Mouse (Mus musculus) heart, embryonic 12.5 days (tissue): ENCODE results near the gene Cpa1. TPM values are rescaled to one million over a fixed set of nuclear protein-coding genes. Genes with fewer than 3 reads are reported as not detected.

Source experiments
- ATAC-seq: fragments of 200-750 bp; cut with Nextera tagmentation; 2 replicates; pipeline ENCODE4 v1.8.0; 2017; ENCODE audit warnings: moderate TSS enrichment, moderate library complexity; ENCODE audit not compliant: insufficient number of reproducible peaks, low FRiP score
- H3K27ac ChIP-seq: fragments of 300-500 bp; sonication (generic); 2 replicates; pipeline ENCODE4 v1.5.1; 2016; ENCODE audit warnings: mild to moderate bottlenecking, moderate library complexity; ENCODE audit not compliant: poor library complexity, severe bottlenecking
- H3K27me3 ChIP-seq: fragments of 300-500 bp; sonication (generic); replicated peaks from 2 replicates; pipeline ENCODE4 v1.6.1; 2016; ENCODE audit warnings: mild to moderate bottlenecking, moderate library complexity
- H3K36me3 ChIP-seq: fragments of 300-500 bp; sonication (generic); 2 replicates; pipeline ENCODE4 v1.6.1; 2016; ENCODE audit warnings: mild to moderate bottlenecking, moderate library complexity
- H3K4me1 ChIP-seq: fragments of 300-500 bp; sonication (generic); replicated peaks from 2 replicates; pipeline ENCODE4 v1.6.1; 2016; ENCODE audit warnings: mild to moderate bottlenecking
- H3K4me2 ChIP-seq: fragments of 300-500 bp; sonication (generic); 2 replicates; pipeline ENCODE4 v1.6.1; 2016; ENCODE audit warnings: mild to moderate bottlenecking, moderate library complexity
- H3K4me3 ChIP-seq: fragments of 300-500 bp; sonication (generic); 2 replicates; pipeline ENCODE4 v1.5.1; 2016; ENCODE audit warnings: mild to moderate bottlenecking
- H3K9ac ChIP-seq: fragments of 300-500 bp; sonication (generic); 2 replicates; pipeline ENCODE4 v1.6.1; 2016; ENCODE audit warnings: mild to moderate bottlenecking, moderate library complexity
- H3K9me3 ChIP-seq: fragments of 300-500 bp; sonication (generic); replicated peaks from 2 replicates; pipeline ENCODE4 v1.6.1; 2016; ENCODE audit warnings: mild to moderate bottlenecking, moderate library complexity
- WGBS: fragments of 180-500 bp; shearing (Covaris S2); methylation state at CpG from one replicate; pipeline ENCODE4 v1.1.7; 2016; 5-methylcytosine and 5-hydroxymethylcytosine counted together
- polyA plus RNA-seq: library from polyadenylated mRNA; unstranded; fragments of >200 nt; fragmentation: Nextera tagmentation; extraction: Ambion mirVana; gene quantifications from 2 replicates; pipeline ENCODE4 v1.2.1, GENCODE M21; 2016

Cpa1 gene
- polyA plus RNA-seq, 1 experiment from 2014 or later: 1.8 TPM

- WGBS: 17% methylated on average over 14 of the region's 14 CpGs
- H3K27ac ChIP-seq: peak overlapping the region; percentile 79
- peak overlapping the region; percentile 67 for H3K9ac ChIP-seq
- H3K4me1 ChIP-seq: peaks cover 44% of the 10 kb centered on the region
- peak overlapping the region; percentile 13; the same call in 1 of the 2 replicates for H3K4me3 ChIP-seq
- H3K4me2 ChIP-seq: peak overlapping the region; percentile 52
- peaks cover 3% of the 10 kb centered on the region; the same call in 1 of the 2 replicates for H3K36me3 ChIP-seq
- 0 out of 2 replicates have a peak, but pooled peaks cover 4% of the 10 kb centered on the region for H3K27me3 ChIP-seq
- H3K9me3 ChIP-seq: no peaks in the 10 kb centered on the region
- 0 out of 2 replicates have a peak, but pooled peaks have one; percentile 52 for ATAC-seq
These were observed 34.9 kb downstream of the Cpa1 start for GRCm38 (mm10) chr6:30673764-30674561.

DNA sequence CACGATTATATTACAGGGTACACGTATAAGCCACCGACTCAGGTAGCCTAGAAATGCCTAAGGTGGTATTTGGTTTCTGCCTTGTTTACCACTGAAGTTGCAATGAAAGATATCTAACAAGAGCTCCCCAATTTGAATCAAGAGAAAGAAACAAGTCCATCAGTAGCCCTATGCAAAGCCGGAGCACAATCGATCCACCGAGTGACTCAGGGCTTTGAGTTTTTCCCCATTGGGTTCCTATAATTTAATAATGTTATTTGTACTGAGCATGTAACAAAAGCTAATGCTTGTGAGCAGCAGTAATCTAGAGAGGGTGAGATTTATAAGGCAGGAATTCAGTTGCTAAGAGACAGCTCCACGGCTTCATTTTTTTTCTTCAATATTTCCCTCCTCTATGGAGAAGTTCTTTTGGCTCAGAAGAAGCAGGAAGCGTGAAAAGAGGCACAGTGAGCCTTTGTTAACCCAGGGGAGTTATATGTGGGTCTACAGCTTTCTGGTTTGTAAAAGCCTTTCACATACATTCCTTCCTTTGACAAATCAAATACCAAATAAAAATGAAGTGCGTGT is 35.8 kb downstream of the Cpa1 start:
- Histone ChIP-seq H3K27ac (peak overlapping the region; percentile 79), H3K4me3 (no peak overlapping the region), H3K36me3 (peaks cover 3% of the 10 kb centered on the region; the same call in 1 of the 2 replicates), H3K9me3 (no peaks in the 10 kb centered on the region), H3K4me1 (peaks cover 50% of the 10 kb centered on the region), H3K9ac (peak overlapping the region; percentile 60; the same call in 1 of the 2 replicates), H3K4me2 (no peak overlapping the region), H3K27me3 (0 out of 2 replicates have a peak, but pooled peaks cover 4% of the 10 kb centered on the region)
- ATAC-seq: peak; percentile 13; the same call in 1 of the 2 replicates
- 66% methylated on average over 9 of the region's 9 CpGs for WGBS

GRCm38 (mm10) chr6:30675281-30675771 is 36.3 kb downstream of the Cpa1 start:
- WGBS: 31% methylated on average over 11 of the region's 11 CpGs
- Histone ChIP-seq H3K36me3 (peaks cover 3% of the 10 kb centered on the region; the same call in 1 of the 2 replicates), H3K9ac (peak overlapping the region; percentile 60), H3K9me3 (no peaks in the 10 kb centered on the region), H3K27me3 (0 out of 2 replicates have a peak, but pooled peaks cover 4% of the 10 kb centered on the region), H3K27ac (peak overlapping the region; percentile 79), H3K4me1 (peaks cover 51% of the 10 kb centered on the region), H3K4me2 (peak overlapping the region; percentile 40), H3K4me3 (no peak overlapping the region)
- ATAC-seq: peak; percentile 61; the same call in 1 of the 2 replicates

- no peaks in the 10 kb centered on the region for H3K36me3 ChIP-seq
- H3K4me2 ChIP-seq: no peak overlapping the region
- no peak overlapping the region for H3K9ac ChIP-seq
- ATAC-seq: no peak
- peaks cover 48% of the 10 kb centered on the region for H3K4me1 ChIP-seq
- no peaks in the 10 kb centered on the region for H3K27me3 ChIP-seq
- WGBS: 82% methylated on average over 6 of the region's 6 CpGs
- H3K9me3 ChIP-seq: no peaks in the 10 kb centered on the region
- H3K4me3 ChIP-seq: no peak overlapping the region
- no peak overlapping the region for H3K27ac ChIP-seq
These were observed 37.5 kb downstream of the Cpa1 start for GRCm38 (mm10) chr6:30676506-30676905.

DNA sequence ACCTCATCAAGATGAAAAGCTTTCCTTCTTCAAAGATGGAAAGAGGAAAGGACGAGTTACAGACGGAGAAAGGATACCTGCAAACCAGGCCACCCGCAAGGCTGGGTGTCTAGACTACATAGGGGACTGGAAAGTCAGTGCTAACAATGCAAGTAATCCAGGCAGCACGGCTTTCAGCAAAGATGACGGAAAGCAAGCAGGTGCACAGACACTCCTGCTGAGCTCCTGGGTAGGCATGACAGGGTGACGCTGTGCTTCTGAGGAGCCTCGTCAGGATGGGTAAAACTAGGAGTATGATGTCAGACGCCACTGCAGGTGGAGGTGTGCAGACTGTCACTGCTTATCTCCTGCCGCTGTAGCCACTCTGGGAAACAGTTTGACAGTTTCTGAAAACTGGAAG is 38.6 kb downstream of the Cpa1 start:
- Histone ChIP-seq H3K27ac (peak overlapping the region; percentile 40; the same call in 1 of the 2 replicates), H3K36me3 (no peaks in the 10 kb centered on the region), H3K4me3 (no peak overlapping the region), H3K9me3 (no peaks in the 10 kb centered on the region), H3K4me1 (peaks cover 50% of the 10 kb centered on the region), H3K9ac (no peak overlapping the region), H3K27me3 (no peaks in the 10 kb centered on the region), H3K4me2 (no peak overlapping the region)
- 60% methylated on average over 9 of the region's 9 CpGs for WGBS
- no peak for ATAC-seq

DNA sequence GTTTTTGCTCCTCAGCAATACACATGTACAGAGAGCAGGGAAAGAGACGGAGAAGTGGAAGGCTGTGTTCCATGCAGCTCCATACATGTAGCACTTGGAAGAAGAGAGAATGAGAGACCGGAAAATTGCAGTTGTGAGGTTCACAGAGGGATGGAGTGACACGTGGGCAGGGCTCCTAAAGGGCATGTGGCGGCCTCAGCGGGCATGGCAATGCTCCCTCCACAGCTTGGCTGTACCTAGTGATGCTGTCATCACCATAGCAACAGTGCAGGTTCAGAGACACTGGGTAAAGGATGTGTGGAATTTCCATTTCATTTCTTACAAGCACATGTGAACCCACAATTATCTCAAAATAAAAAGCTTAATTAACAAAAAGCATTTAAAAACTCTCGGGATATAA is 39.5 kb downstream of the Cpa1 start:
- WGBS: 69% methylated on average over 6 of the region's 6 CpGs
- no peaks in the 10 kb centered on the region for H3K9me3 ChIP-seq
- 0 out of 2 replicates have a peak overlapping the region, but pooled peaks have one; percentile 0 for H3K9ac ChIP-seq
- no peaks in the 10 kb centered on the region for H3K36me3 ChIP-seq
- peaks cover 50% of the 10 kb centered on the region for H3K4me1 ChIP-seq
- H3K4me2 ChIP-seq: no peak overlapping the region
- H3K27ac ChIP-seq: no peak overlapping the region; the same call in 1 of the 2 replicates
- no peak overlapping the region for H3K4me3 ChIP-seq
- no peak for ATAC-seq
- H3K27me3 ChIP-seq: no peaks in the 10 kb centered on the region

DNA sequence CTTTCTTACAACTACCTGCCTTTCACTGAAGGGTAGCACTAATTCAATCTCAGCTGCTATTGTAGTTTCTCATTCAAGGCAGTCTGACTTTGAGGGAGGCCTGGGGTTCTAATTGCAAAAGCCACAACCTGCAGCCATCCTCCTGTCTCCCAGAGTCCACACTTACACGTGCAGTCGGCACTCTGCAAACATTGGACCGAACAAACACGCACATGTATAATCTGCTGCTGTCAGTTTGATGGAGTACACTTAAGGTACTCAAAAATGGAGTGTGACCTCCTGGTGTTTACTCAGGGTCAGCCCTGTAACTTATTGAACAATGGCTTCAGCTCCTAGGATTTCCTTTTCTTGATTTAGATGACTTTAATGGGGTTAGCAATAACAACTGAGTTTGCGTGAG is 40.5 kb downstream of the Cpa1 start:
- no peak for ATAC-seq
- H3K27me3 ChIP-seq: no peaks in the 10 kb centered on the region
- WGBS: 42% methylated on average over 5 of the region's 5 CpGs
- H3K4me3 ChIP-seq: no peak overlapping the region
- no peak overlapping the region for H3K4me2 ChIP-seq
- H3K9ac ChIP-seq: no peak overlapping the region
- H3K4me1 ChIP-seq: peaks cover 40% of the 10 kb centered on the region
- H3K36me3 ChIP-seq: no peaks in the 10 kb centered on the region
- H3K27ac ChIP-seq: no peak overlapping the region
- no peaks in the 10 kb centered on the region for H3K9me3 ChIP-seq

DNA sequence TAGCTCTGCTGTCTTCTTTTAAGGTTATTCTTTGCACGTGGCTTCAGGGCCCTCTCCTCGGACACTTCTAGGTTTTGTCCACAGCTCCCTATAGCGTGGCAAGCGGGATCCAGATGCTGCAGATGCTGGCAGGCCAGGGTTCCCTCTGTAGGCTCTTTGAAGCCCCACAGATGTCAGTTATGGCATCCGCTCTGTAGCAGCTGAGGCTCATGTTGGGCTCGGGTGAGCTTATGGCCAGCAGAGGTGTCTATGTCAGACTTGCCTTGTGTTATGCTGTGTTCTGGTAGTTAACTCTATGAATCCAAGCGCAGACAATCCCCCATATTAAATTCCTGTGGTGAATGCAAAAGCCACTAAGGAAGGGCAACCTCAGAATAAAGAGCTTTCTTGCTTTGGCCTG is 41.4 kb downstream of the Cpa1 start:
- H3K9ac ChIP-seq: no peak overlapping the region

GRCm38 (mm10) chr6:30681935-30682900 is 43.2 kb downstream of the Cpa1 start:
- Histone ChIP-seq H3K9me3 (no peaks in the 10 kb centered on the region), H3K4me2 (no peak overlapping the region), H3K27me3 (no peaks in the 10 kb centered on the region), H3K9ac (no peak overlapping the region), H3K4me1 (peaks cover 27% of the 10 kb centered on the region), H3K27ac (peak overlapping the region; percentile 30; the same call in 1 of the 2 replicates), H3K36me3 (no peaks in the 10 kb centered on the region), H3K4me3 (no peak overlapping the region)
- no peak for ATAC-seq
- 63% methylated on average over 13 of the region's 13 CpGs for WGBS

More for the DNA sequence above, 41.4 kb downstream of the Cpa1 start:
- Histone ChIP-seq H3K36me3 (no peaks in the 10 kb centered on the region), H3K9me3 (no peaks in the 10 kb centered on the region), H3K4me2 (no peak overlapping the region), H3K27ac (no peak overlapping the region), H3K4me1 (peaks cover 33% of the 10 kb centered on the region), H3K27me3 (no peaks in the 10 kb centered on the region), H3K4me3 (no peak overlapping the region)
- 79% methylated on average over 7 of the region's 7 CpGs for WGBS
- no peak for ATAC-seq

DNA sequence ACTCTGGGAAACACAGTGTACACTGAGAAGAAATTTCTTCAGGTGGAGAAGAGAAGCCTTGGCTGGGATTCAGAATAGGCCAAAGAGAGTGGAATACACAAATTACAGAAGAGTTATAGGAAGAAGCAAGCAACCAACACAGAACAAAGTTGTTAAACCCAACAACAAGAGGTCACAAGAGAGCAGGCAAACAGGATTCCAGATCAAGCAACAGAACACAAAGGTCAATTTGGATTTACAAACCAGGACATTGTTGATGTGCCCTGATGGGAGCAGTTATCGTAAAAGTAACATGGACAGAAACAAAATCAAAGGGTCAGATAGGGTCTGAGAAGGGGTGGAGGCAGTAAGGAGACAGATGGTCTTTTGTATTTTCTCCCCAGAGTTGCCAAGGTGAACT is 45.6 kb downstream of the Cpa1 start:
- Histone ChIP-seq H3K4me3 (no peak overlapping the region), H3K36me3 (no peaks in the 10 kb centered on the region), H3K4me2 (no peak overlapping the region), H3K9ac (no peak overlapping the region), H3K27ac (no peak overlapping the region), H3K9me3 (no peaks in the 10 kb centered on the region), H3K27me3 (no peaks in the 10 kb centered on the region), H3K4me1 (peaks cover 18% of the 10 kb centered on the region)
- ATAC-seq: no peak
- 89% methylated on average over 1 of the region's 1 CpGs for WGBS
